Mouse (Mus musculus) stomach, postnatal 0 days (tissue): ENCODE data around the gene Hmgn2.

Experiments
- CTCF ChIP-seq: IDR thresholded peaks from 2 replicates; pipeline ENCODE4 v1.5.1; 2016; ENCODE audit warnings: antibody characterized with exemption, low read depth, mild to moderate bottlenecking, moderate library complexity
- EP300 ChIP-seq: optimal IDR thresholded peaks from 2 replicates; pipeline ENCODE3; 2016; ENCODE audit warnings: antibody characterized with exemption

DNA sequence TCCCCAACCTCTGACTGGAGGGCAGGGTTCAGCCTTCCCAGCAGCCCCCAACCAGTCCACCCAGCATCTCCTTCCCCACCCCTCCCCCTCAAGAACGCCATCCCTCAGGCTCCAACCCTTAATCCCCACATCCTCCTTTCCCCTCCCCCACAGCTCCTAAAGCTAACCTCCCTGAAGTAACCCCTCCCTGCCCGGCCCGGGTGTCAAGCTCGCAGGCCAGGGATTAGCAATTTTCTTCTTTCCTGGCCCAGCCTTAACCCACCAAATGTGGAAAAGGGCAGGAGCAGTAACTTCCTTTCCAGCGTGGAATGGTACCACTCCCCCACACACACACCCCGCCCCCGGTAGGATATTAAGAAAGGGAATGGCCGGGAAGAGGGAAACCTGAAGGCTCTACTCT, 48.3 kb upstream of the Hmgn2 start:
- TF ChIP-seq CTCF (no peak), EP300 (no peak)
